In genomic region chr3:66398214-66399150, GRCm38 (mm10) we compare ENCODE assay signal across 9 mouse cellular contexts.
DNase-seq lines count a peak whose midpoint lies in the region; ATAC-seq and TF ChIP-seq lines count a peak whose summit lies in the region.
"Had no signal": no experiment of that assay in that cellular context is flagged by ENCODE, and none has a peak within 500 bp of the region (broad histone marks: within the 10 kb centered on the region; RNA-seq: fewer than 3 reads in every experiment).

No protein-coding gene starts in this region.

- no peaks in the 10 kb centered on the region; the same call in 1 of the 2 replicates for H3K27me3 ChIP-seq in cerebellum, adult 2 months (ENCODE audit: control insufficient read depth, insufficient read depth, low read length)
- no peaks in the 10 kb centered on the region for H3K27me3 ChIP-seq in midbrain, embryonic 14.5 days (ENCODE audit: control insufficient read depth, insufficient read depth, low read length)
- H3K27me3 ChIP-seq in midbrain, embryonic 15.5 days (replicated peaks): no peaks in the 10 kb centered on the region
- H3K27me3 ChIP-seq in hindbrain, embryonic 15.5 days: no peaks in the 10 kb centered on the region

- no peak for TF ChIP-seq POLR2A in cerebellum, adult 2 months (IDR thresholded peaks at IDR 0.05; ENCODE audit: borderline replicate concordance, insufficient read depth, low read length)

- peaks cover 3% of the 10 kb centered on the region for H3K4me1 ChIP-seq in cerebellum, adult 2 months (ENCODE audit: control insufficient read depth, insufficient read depth, low read length)
- no peaks in the 10 kb centered on the region for H3K4me1 ChIP-seq in midbrain, embryonic 14.5 days (ENCODE audit: control insufficient read depth, insufficient read depth, low read length)
- no peaks in the 10 kb centered on the region for H3K4me1 ChIP-seq in midbrain, embryonic 15.5 days
- H3K4me1 ChIP-seq in hindbrain, embryonic 15.5 days (replicated peaks): no peaks in the 10 kb centered on the region

- H3K36me3 ChIP-seq in midbrain, embryonic 14.5 days (ENCODE audit: control insufficient read depth, insufficient read depth, low read length): no peaks in the 10 kb centered on the region
- no peaks in the 10 kb centered on the region for H3K36me3 ChIP-seq in midbrain, embryonic 15.5 days (replicated peaks)
- no peaks in the 10 kb centered on the region for H3K36me3 ChIP-seq in hindbrain, embryonic 15.5 days
- H3K36me3 ChIP-seq: limb, embryonic 13.5 days had no signal

- WGBS in cerebellum, adult 2 months: 11% methylated on average over 12 of the region's 12 CpGs
- 58% methylated on average over 12 of the region's 12 CpGs for WGBS in midbrain, embryonic 14.5 days
- 56% methylated on average over 12 of the region's 12 CpGs for WGBS in midbrain, embryonic 15.5 days
- WGBS in hindbrain, embryonic 15.5 days: 53% methylated on average over 12 of the region's 12 CpGs

- peak; percentile 15; the same call in 1 of the 2 replicates for TF ChIP-seq CTCF in cerebellum, adult 2 months (IDR thresholded peaks at IDR 0.05; ENCODE audit: borderline replicate concordance, insufficient read depth, low read depth, low read length)

- H3K27ac ChIP-seq in cerebellum, adult 2 months (ENCODE audit: insufficient read depth, low read length): no peak overlapping the region
- no peak overlapping the region for H3K27ac ChIP-seq in midbrain, embryonic 14.5 days (replicated peaks; ENCODE audit: low read depth, low read length)
- H3K27ac ChIP-seq in midbrain, embryonic 15.5 days: no peak overlapping the region
- H3K27ac ChIP-seq in hindbrain, embryonic 15.5 days (replicated peaks): no peak overlapping the region
- H3K27ac ChIP-seq: limb, embryonic 13.5 days had no signal

- H3K4me2 ChIP-seq in midbrain, embryonic 14.5 days (ENCODE audit: low read length): no peak overlapping the region
- H3K4me2 ChIP-seq in midbrain, embryonic 15.5 days: no peak overlapping the region
- H3K4me2 ChIP-seq in hindbrain, embryonic 15.5 days: no peak overlapping the region
- H3K4me2 ChIP-seq: limb, embryonic 13.5 days had no signal

- peak; percentile 24 to 37 for DNase-seq in cerebellum, adult 2 months
- no peak for DNase-seq in cerebellum, adult 11-12 months
- DNase-seq in midbrain, embryonic 14.5 days: peak; percentile 32
- DNase-seq in right cerebral cortex, postnatal 10 days (ENCODE audit: low spot score in 2 of 2): peak; percentile 58 to 68
- DNase-seq in ovary, postnatal 10 days (ENCODE audit: low spot score): no peak
- DNase-seq in spleen, adult 18-20 months: no peak

- H3K9ac ChIP-seq in midbrain, embryonic 14.5 days (replicated peaks; ENCODE audit: low read length): no peak overlapping the region
- no peak overlapping the region for H3K9ac ChIP-seq in midbrain, embryonic 15.5 days
- no peak overlapping the region for H3K9ac ChIP-seq in hindbrain, embryonic 15.5 days
- H3K9ac ChIP-seq: limb, embryonic 13.5 days had no signal

- no peaks in the 10 kb centered on the region for H3K9me3 ChIP-seq in midbrain, embryonic 14.5 days (ENCODE audit: control insufficient read depth, low read length)
- H3K9me3 ChIP-seq in midbrain, embryonic 15.5 days: no peaks in the 10 kb centered on the region
- H3K9me3 ChIP-seq in hindbrain, embryonic 15.5 days: no peaks in the 10 kb centered on the region
- H3K9me3 ChIP-seq: limb, embryonic 13.5 days had no signal

- ATAC-seq in midbrain, embryonic 14.5 days (ENCODE audit: low FRiP score, low TSS enrichment): no peak
- ATAC-seq in midbrain, embryonic 15.5 days (replicated peaks): no peak
- ATAC-seq in hindbrain, embryonic 15.5 days (ENCODE audit: low FRiP score, low read depth): peak; percentile 46; the same call in 1 of the 2 replicates

- H3K4me3 ChIP-seq in cerebellum, adult 2 months (replicated peaks; ENCODE audit: insufficient read depth, low read depth, low read length): no peak overlapping the region
- no peak overlapping the region for H3K4me3 ChIP-seq in midbrain, embryonic 14.5 days (replicated peaks; ENCODE audit: low read depth, low read length)
- no peak overlapping the region for H3K4me3 ChIP-seq in midbrain, embryonic 15.5 days
- H3K4me3 ChIP-seq in hindbrain, embryonic 15.5 days: no peak overlapping the region
- H3K4me3 ChIP-seq: limb, embryonic 13.5 days had no signal

Comparison
In these comparisons a context has a peak if more than half of its experiments do, and no peak if none do; other contexts are left out.
1. DNase-seq: peak in cerebellum, adult 2 months (2 of 2), midbrain, embryonic 14.5 days (single experiment) and right cerebral cortex, postnatal 10 days (2 of 2); none in cerebellum, adult 11-12 months (single experiment), ovary, postnatal 10 days (single experiment) and spleen, adult 18-20 months (0 of 2).